Mouse (Mus musculus) colon, adult 2 months (tissue): Measurements from ENCODE around the gene Dao. TPM values are rescaled to one million over a fixed set of nuclear protein-coding genes. Genes with fewer than 3 reads are reported as not detected.

ENCODE experiments used
- polyA plus RNA-seq: library from polyadenylated mRNA; depleted of rRNA; stranded (reverse); fragments of >200 nt; gene quantifications from 2 replicates; pipeline ENCODE4 v1.2.3, GENCODE M21; 2012; rRNA removed

Dao gene
- not detected in 2 replicates for polyA plus RNA-seq

DNA sequence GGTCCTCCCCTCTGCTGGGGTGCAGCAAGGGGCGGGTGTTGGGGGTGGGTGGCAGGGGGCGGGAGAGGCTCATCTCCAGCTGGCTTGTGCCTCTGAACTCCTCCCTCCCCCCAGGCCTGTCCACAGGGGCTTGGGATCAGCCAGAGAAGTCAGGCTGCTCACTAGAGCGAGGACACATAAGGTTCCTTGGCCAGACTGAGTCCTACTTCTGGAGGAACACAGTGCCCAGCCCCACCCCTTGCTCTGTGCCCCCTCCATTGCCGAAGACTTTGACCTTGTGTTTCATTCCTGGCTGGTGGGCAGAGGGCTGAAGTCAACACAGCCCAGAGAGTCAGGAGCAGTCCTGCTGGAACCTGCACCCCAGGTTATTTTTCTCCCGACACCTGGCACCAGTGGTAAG lies at the start of gene Dao:
TSS of gene Dao (plus strand) at position 162 of the 400 bp plus-strand sequence.

GRCm38 (mm10) chr5:113993487-113994465 lies 9.7 kb upstream of the Dao start, which contains the start of gene Ssh1:
Ssh1 (minus strand) TSS chr5:113993894.

DNA sequence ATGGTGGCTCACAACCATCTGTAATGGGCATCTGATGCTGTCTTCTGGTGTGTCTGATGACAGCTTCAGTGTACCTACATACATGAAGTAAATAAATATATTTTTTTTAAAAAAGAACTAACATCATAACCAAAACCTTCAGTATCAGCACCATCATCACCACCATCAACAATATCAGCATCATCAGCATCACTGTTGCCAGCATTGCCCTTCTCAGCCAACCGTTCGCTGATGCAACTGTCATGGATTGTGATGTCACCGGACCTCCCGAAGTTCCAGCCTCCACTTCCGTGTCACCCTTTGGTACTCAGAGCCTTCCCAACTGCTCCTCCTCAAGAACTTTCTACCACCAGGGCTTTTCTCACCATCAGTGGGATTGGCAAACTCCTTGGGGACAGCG lies 61.7 kb downstream of the Dao start, which contains the start of gene Usp30:
TSS of gene Usp30 (plus strand) at position 301 of the 400 bp plus-strand sequence.

Other genes starting within 250 kb of the Dao start
- gene Sart3, start 231.2 kb upstream of the Dao start, polyA plus RNA-seq, result 18.5 and 25.6 TPM in 2 replicates
- gene Iscu, start 231.0 kb upstream of the Dao start, polyA plus RNA-seq, result 77.5 and 87.6 TPM in 2 replicates
- gene Tmem119, start 203.2 kb upstream of the Dao start, polyA plus RNA-seq, result 61.4 and 69.3 TPM in 2 replicates
- gene Selplg, start 171.1 kb upstream of the Dao start, polyA plus RNA-seq, result 27.4 and 30.8 TPM in 2 replicates
- gene Coro1c, start 94.9 kb upstream of the Dao start, polyA plus RNA-seq, result 133 and 140 TPM in 2 replicates
- 8.7 and 10.1 TPM in 2 replicates for gene Ssh1, start 9.8 kb upstream of the Dao start, polyA plus RNA-seq
- 12.8 and 14.4 TPM in 2 replicates for gene Usp30, start 61.8 kb downstream of the Dao start, polyA plus RNA-seq
- gene Svop, start 87.9 kb downstream of the Dao start, polyA plus RNA-seq, result 0.63 and 0.66 TPM in 2 replicates
- 10.9 and 11.6 TPM in 2 replicates for gene Alkbh2, start 124.5 kb downstream of the Dao start, polyA plus RNA-seq
- gene Ung, start 126.7 kb downstream of the Dao start, polyA plus RNA-seq, result 12.5 and 12.7 TPM in 2 replicates
- gene Acacb, start 142.8 kb downstream of the Dao start, polyA plus RNA-seq, result 11.3 and 13.3 TPM in 2 replicates